Mouse (Mus musculus): ENCODE data around the gene Tmem94. TPM values are rescaled to one million over a fixed set of nuclear protein-coding genes. Genes with fewer than 3 reads are reported as not detected.

Tmem94 gene
- total and polyA plus RNA-seq, 3 experiments: 23.2 to 64.4 (median 38.9) TPM

GRCm38 (mm10) chr11:115780141-115781070 is 15.2 kb downstream of the Tmem94 start:
- Histone ChIP-seq H3K4me1 (ENCODE audit: control insufficient read depth in 1 of 2, insufficient read depth in 2 of 2, low read length in 2 of 2) (peaks cover 9 to 14% of the 10 kb centered on the region in 2 experiments; a peak in 3 of 4 replicates), H3K27ac (ENCODE audit: control insufficient read depth, low read depth, low read length) (no peak overlapping the region), H3K27me3 (ENCODE audit: control insufficient read depth in 1 of 2, insufficient read depth in 2 of 2, low read length in 2 of 2) (no peaks in the 10 kb centered on the region), H3K36me3 (ENCODE audit: control insufficient read depth in 1 of 2, insufficient read depth in 2 of 2, low read length in 2 of 2) (peaks cover 0 to 9% of the 10 kb centered on the region in 2 experiments; a peak in 3 of 4 replicates), H3K4me3 (ENCODE audit: control insufficient read depth in 1 of 2, insufficient read depth in 1 of 2, low read depth in 2 of 2, low read length in 2 of 2) (no peak overlapping the region), H3K9me3 (replicated peaks; ENCODE audit: insufficient read depth, low read length) (no peaks in the 10 kb centered on the region), H3K9ac (ENCODE audit: control insufficient read depth, low read depth, low read length, poor library complexity, severe bottlenecking) (no peak overlapping the region), H3K79me2 (ENCODE audit: control insufficient read depth, insufficient read depth, low read length, poor library complexity) (no peaks in the 10 kb centered on the region; the same call in 1 of the 2 replicates)
- DNase-seq (ENCODE audit: low read depth, low spot score): no peak
- TF ChIP-seq ELF1 (IDR thresholded peaks at IDR 0.05; ENCODE audit: low read depth, low read length) (no peak), RCOR1 (IDR thresholded peaks at IDR 0.05; ENCODE audit: low read depth, low read length) (no peak), HCFC1 (IDR thresholded peaks at IDR 0.05; ENCODE audit: low read depth, low read length) (no peak), USF2 (IDR thresholded peaks at IDR 0.05; ENCODE audit: borderline replicate concordance in 1 of 2, insufficient read depth in 1 of 2, low read depth in 1 of 2, low read length in 2 of 2) (no peak)

- H3K9me3 ChIP-seq (replicated peaks; ENCODE audit: insufficient read depth, low read length): no peaks in the 10 kb centered on the region
- H3K4me3 ChIP-seq (ENCODE audit: control insufficient read depth in 1 of 2, insufficient read depth in 1 of 2, low read depth in 2 of 2, low read length in 2 of 2): no peak overlapping the region
- H3K27me3 ChIP-seq (ENCODE audit: control insufficient read depth in 1 of 2, insufficient read depth in 2 of 2, low read length in 2 of 2): no peaks in the 10 kb centered on the region
- TF ChIP-seq SMC3 (IDR thresholded peaks at IDR 0.05; ENCODE audit: low read depth, low read length): no peak
- no peak overlapping the region for H3K27ac ChIP-seq (ENCODE audit: control insufficient read depth, low read depth, low read length)
- no peak overlapping the region for H3K9ac ChIP-seq (ENCODE audit: control insufficient read depth, low read depth, low read length, poor library complexity, severe bottlenecking)
- no peaks in the 10 kb centered on the region; a peak in 1 of 4 replicates for H3K36me3 ChIP-seq (ENCODE audit: control insufficient read depth in 1 of 2, insufficient read depth in 2 of 2, low read length in 2 of 2)
- H3K79me2 ChIP-seq (ENCODE audit: control insufficient read depth, insufficient read depth, low read length, poor library complexity): no peaks in the 10 kb centered on the region
- no peak for DNase-seq (ENCODE audit: low read depth, low spot score)
- H3K4me1 ChIP-seq (ENCODE audit: control insufficient read depth in 1 of 2, insufficient read depth in 2 of 2, low read length in 2 of 2): no peaks in the 10 kb centered on the region
Measured at GRCm38 (mm10) chr11:115786473-115786872, 21.2 kb downstream of the Tmem94 start.

- no peaks in the 10 kb centered on the region; a peak in 1 of 4 replicates for H3K36me3 ChIP-seq (ENCODE audit: control insufficient read depth in 1 of 2, insufficient read depth in 2 of 2, low read length in 2 of 2)
- no peaks in the 10 kb centered on the region for H3K9me3 ChIP-seq (replicated peaks; ENCODE audit: insufficient read depth, low read length)
- H3K27me3 ChIP-seq (ENCODE audit: control insufficient read depth in 1 of 2, insufficient read depth in 2 of 2, low read length in 2 of 2): no peaks in the 10 kb centered on the region
- no peak overlapping the region for H3K4me3 ChIP-seq (ENCODE audit: control insufficient read depth in 1 of 2, insufficient read depth in 1 of 2, low read depth in 2 of 2, low read length in 2 of 2)
- H3K27ac ChIP-seq (ENCODE audit: control insufficient read depth, low read depth, low read length): no peak overlapping the region
- no peaks in the 10 kb centered on the region for H3K79me2 ChIP-seq (ENCODE audit: control insufficient read depth, insufficient read depth, low read length, poor library complexity)
- DNase-seq (ENCODE audit: low read depth, low spot score): no peak
- no peak overlapping the region for H3K9ac ChIP-seq (ENCODE audit: control insufficient read depth, low read depth, low read length, poor library complexity, severe bottlenecking)
- H3K4me1 ChIP-seq (ENCODE audit: control insufficient read depth in 1 of 2, insufficient read depth in 2 of 2, low read length in 2 of 2): no peaks in the 10 kb centered on the region
- TF ChIP-seq SMC3 (IDR thresholded peaks at IDR 0.05; ENCODE audit: low read depth, low read length) (no peak), TBP (IDR thresholded peaks at IDR 0.05; ENCODE audit: low read depth, low read length) (no peak), MAFK (IDR thresholded peaks at IDR 0.05; ENCODE audit: borderline replicate concordance, low read depth, low read length) (no peak), TCF12 (IDR thresholded peaks at IDR 0.05; ENCODE audit: low read depth, low read length) (no peak), RCOR1 (IDR thresholded peaks at IDR 0.05; ENCODE audit: low read depth, low read length) (no peak), MAX (IDR thresholded peaks at IDR 0.05; ENCODE audit: low read length) (no peak), MYB (IDR thresholded peaks at IDR 0.05; ENCODE audit: low read depth, low read length) (no peak)
Measured at GRCm38 (mm10) chr11:115789787-115790186, 24.6 kb downstream of the Tmem94 start.
